Mouse (Mus musculus) hindbrain, embryonic 12.5 days (tissue): ENCODE data around the gene Emc6. TPM values are rescaled to one million over a fixed set of nuclear protein-coding genes. Genes with fewer than 3 reads are reported as not detected.

ENCODE experiments used
- ATAC-seq: fragments of 200-750 bp; cut with Nextera tagmentation; 2 replicates; pipeline ENCODE4 v1.8.0; 2017; ENCODE audit warnings: moderate TSS enrichment; ENCODE audit not compliant: low FRiP score
- H3K27ac ChIP-seq: fragments of 300-500 bp; sonication (generic); 2 replicates; pipeline ENCODE4 v1.5.1; 2016; ENCODE audit warnings: mild to moderate bottlenecking
- H3K27me3 ChIP-seq: fragments of 300-500 bp; sonication (generic); 2 replicates; pipeline ENCODE4 v1.6.1; 2016; ENCODE audit warnings: mild to moderate bottlenecking
- H3K36me3 ChIP-seq: fragments of 300-500 bp; sonication (generic); 2 replicates; pipeline ENCODE4 v1.6.1; 2016; ENCODE audit warnings: mild to moderate bottlenecking
- H3K4me1 ChIP-seq: fragments of 300-500 bp; sonication (generic); 2 replicates; pipeline ENCODE4 v1.6.1; 2016
- H3K4me2 ChIP-seq: fragments of 300-500 bp; sonication (generic); replicated peaks from 2 replicates; pipeline ENCODE4 v1.6.1; 2016; ENCODE audit warnings: mild to moderate bottlenecking
- H3K4me3 ChIP-seq: fragments of 300-500 bp; sonication (generic); 2 replicates; pipeline ENCODE4 v1.5.1; 2016; ENCODE audit warnings: mild to moderate bottlenecking
- H3K9ac ChIP-seq: fragments of 300-500 bp; sonication (generic); 2 replicates; pipeline ENCODE4 v1.6.1; 2016; ENCODE audit warnings: mild to moderate bottlenecking, moderate library complexity
- H3K9me3 ChIP-seq: fragments of 300-500 bp; sonication (generic); replicated peaks from 2 replicates; pipeline ENCODE4 v1.6.1; 2016; ENCODE audit warnings: mild to moderate bottlenecking
- WGBS: fragments of 180-500 bp; shearing (Covaris S2); methylation state at CpG from one replicate; pipeline ENCODE4 v1.1.7; 2016; 5-methylcytosine and 5-hydroxymethylcytosine counted together
- polyA plus RNA-seq: library from polyadenylated mRNA; unstranded; fragments of >200 nt; fragmentation: Nextera tagmentation; extraction: Ambion mirVana; gene quantifications from 2 replicates; pipeline ENCODE4 v1.2.1, GENCODE M21; 2016

The Emc6 gene
- polyA plus RNA-seq, result 110 and 111 TPM in 2 replicates

DNA sequence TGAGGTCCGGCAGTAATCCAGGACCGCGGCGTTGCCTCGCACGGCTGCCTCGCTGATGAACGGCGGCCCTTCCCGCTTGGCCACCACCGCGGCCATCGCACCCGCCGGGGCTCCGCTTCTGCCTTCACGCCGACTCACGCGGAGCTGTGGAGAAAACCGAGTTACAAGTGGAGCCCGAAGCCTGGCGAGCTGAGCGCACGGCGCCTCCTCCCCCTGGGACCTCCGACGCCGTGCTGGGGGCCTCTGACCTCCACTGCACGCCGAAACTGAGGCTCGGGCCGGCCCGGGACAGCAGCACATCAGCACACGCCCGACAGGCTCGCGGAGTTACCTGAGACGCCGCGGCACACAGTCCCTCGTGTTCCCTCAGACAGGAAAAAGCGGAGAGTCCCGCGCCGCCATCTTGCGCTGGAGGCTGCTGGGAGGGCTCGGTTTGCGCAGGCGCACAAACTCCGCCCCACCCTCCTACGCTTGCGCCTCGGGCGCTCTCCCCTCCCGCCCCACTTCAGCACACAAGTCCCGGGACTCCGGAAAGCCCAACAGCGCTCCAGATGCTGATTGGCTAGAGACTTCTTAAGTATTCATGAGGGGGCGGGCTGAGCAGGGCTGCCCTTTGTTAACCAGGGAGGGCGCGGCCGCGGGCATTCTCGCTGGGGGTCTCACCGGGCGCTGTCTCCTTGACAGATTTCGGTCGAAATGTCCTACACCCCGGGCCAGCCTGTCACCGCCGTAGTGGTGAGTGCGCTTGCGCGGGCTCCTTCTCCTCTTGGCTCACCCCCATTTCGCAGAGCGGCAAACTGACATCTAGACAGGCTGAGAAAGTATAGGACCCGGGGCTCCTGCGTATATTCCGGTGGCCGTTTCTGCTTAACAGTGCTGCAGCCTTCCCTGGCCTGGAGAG lies at the start of gene Emc6, which contains the start of gene Tax1bp3:
Gene Emc6 (minus strand): TSS at position 430 of the 901 bp plus-strand sequence.
Gene Tax1bp3 (plus strand): TSS at position 476 of the 901 bp plus-strand sequence.
- H3K9me3 ChIP-seq, result no peaks in the 10 kb centered on the region
- H3K36me3 ChIP-seq, result peaks cover 20% of the 10 kb centered on the region
- under 1% methylated on average over 81 of the region's 81 CpGs for WGBS
- peak within 1 kb of the TSS; percentile 68 for H3K4me2 ChIP-seq
- no peaks in the 10 kb centered on the region for H3K27me3 ChIP-seq
- peak; percentile 98 for ATAC-seq
- H3K27ac ChIP-seq, result peak within 1 kb of the TSS; percentile 91
- H3K4me3 ChIP-seq, result peak within 1 kb of the TSS; percentile 65
- H3K4me1 ChIP-seq, result peaks cover 32% of the 10 kb centered on the region
- H3K9ac ChIP-seq, result peak within 1 kb of the TSS; percentile 84

DNA sequence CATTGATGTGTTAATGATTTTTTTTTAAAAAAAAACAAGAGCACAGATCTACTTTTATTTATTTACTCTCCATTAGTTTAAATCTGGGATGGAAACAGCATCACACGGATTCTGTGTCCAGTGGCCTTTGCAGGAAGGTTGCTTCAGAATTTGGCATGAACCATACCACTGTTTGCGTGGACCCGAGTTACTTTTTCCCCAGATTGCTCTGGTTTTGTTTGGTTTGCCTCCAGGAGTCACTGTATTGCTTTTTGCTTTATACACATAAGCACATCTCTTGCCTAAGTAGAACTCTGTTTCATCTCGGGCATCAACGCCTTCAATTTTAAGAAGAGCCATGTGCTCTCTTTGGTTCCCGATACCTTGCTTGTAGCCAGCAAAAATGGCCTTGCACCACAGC lies 49.0 kb upstream of the Emc6 start:
- H3K9me3 ChIP-seq, result no peaks in the 10 kb centered on the region
- WGBS, result 95% methylated on average over 6 of the region's 6 CpGs

DNA sequence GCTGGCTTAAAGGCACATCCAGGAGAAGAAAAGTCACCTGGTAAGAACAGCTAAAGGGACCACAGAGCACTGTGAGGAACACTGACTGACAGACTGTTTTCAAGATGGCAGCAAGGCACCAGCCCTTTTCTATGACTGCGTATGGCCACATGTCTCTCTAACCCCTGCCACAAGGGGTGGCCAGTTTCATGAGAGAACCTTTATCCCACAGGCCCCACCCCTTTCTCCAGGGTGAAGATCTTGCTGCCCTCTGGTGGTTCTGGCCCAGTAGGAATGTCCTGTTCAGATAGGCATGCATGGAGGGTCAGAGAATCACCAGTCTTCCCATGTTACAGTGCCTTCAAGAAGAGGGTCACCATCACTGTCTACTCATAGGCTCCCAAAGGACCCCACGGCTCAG lies 47.1 kb upstream of the Emc6 start:
- Histone ChIP-seq H3K4me2 (no peak overlapping the region), H3K27ac (no peak overlapping the region), H3K4me1 (no peaks in the 10 kb centered on the region), H3K27me3 (no peaks in the 10 kb centered on the region; the same call in 1 of the 2 replicates), H3K36me3 (no peaks in the 10 kb centered on the region), H3K4me3 (no peak overlapping the region), H3K9ac (no peak overlapping the region), H3K9me3 (no peaks in the 10 kb centered on the region)
- ATAC-seq, result no peak
- 80% methylated on average over 2 of the region's 2 CpGs for WGBS

More for the DNA sequence above, 49.0 kb upstream of the Emc6 start:
- no peak overlapping the region for H3K27ac ChIP-seq
- H3K4me1 ChIP-seq, result no peaks in the 10 kb centered on the region
- H3K4me2 ChIP-seq, result no peak overlapping the region
- no peak for ATAC-seq
- H3K27me3 ChIP-seq, result no peaks in the 10 kb centered on the region; the same call in 1 of the 2 replicates
- no peak overlapping the region for H3K4me3 ChIP-seq
- H3K36me3 ChIP-seq, result no peaks in the 10 kb centered on the region
- H3K9ac ChIP-seq, result no peak overlapping the region

- H3K4me3 ChIP-seq, result no peak overlapping the region
- WGBS, result 38% methylated on average over 5 of the region's 5 CpGs
- no peaks in the 10 kb centered on the region; the same call in 1 of the 2 replicates for H3K27me3 ChIP-seq
- no peaks in the 10 kb centered on the region for H3K36me3 ChIP-seq
- ATAC-seq, result no peak
- no peaks in the 10 kb centered on the region for H3K9me3 ChIP-seq
- no peak overlapping the region for H3K4me2 ChIP-seq
- H3K9ac ChIP-seq, result no peak overlapping the region
- H3K27ac ChIP-seq, result no peak overlapping the region
- no peaks in the 10 kb centered on the region for H3K4me1 ChIP-seq
Observed at GRCm38 (mm10) chr11:73222846-73223245, 46.0 kb upstream of the Emc6 start.

DNA sequence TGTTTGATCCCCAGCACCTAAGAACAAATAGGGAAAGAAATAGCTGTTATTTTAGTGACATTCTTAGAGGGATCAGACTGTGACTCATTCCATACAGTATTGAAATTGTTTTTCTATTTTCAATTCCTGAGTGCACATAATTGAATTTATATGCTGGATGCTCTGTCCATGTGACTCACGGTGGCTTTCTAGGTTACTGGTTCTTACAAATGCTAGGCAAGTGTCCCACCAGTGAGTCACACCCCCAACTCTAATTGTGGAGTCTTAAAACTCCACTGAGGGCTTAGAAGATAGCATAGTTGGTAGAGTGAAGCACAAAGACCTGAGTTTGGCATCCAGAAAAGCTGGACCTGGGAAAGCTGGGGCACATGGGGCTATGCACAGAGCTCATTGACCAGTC lies 43.8 kb upstream of the Emc6 start:
- no peak for ATAC-seq
- 92% methylated on average over 1 of the region's 1 CpGs for WGBS

DNA sequence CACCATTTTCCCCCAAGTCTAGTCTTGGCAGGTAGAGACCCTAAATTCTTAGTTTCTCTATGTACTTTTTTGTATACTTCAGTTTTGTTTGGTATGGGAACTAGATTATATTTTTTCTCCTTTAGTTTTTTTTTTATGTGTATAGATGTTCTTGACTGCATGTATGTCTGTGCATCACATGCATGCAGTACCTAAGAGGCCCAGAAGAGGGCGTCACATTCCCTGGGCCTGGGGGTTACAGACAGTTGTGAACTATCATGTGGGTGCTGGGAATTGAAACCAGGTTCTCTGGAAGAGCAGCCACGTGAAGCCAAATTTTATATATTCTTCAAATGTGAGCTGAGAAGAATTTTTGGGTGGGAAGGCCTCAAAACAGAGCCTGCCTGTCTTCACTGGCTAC lies 42.8 kb upstream of the Emc6 start:
- Histone ChIP-seq H3K36me3 (no peaks in the 10 kb centered on the region), H3K9ac (no peak overlapping the region), H3K4me2 (no peak overlapping the region), H3K27me3 (no peaks in the 10 kb centered on the region; the same call in 1 of the 2 replicates), H3K4me1 (no peaks in the 10 kb centered on the region), H3K9me3 (no peaks in the 10 kb centered on the region), H3K4me3 (no peak overlapping the region), H3K27ac (no peak overlapping the region)
- ATAC-seq, result no peak
- WGBS, result 62% methylated on average over 2 of the region's 2 CpGs

More for the DNA sequence above, 43.8 kb upstream of the Emc6 start:
- Histone ChIP-seq H3K27ac (no peak overlapping the region), H3K4me1 (no peaks in the 10 kb centered on the region), H3K9ac (no peak overlapping the region), H3K36me3 (no peaks in the 10 kb centered on the region), H3K4me3 (no peak overlapping the region), H3K4me2 (no peak overlapping the region), H3K9me3 (no peaks in the 10 kb centered on the region), H3K27me3 (no peaks in the 10 kb centered on the region; the same call in 1 of the 2 replicates)

GRCm38 (mm10) chr11:73213956-73214355 lies 37.1 kb upstream of the Emc6 start:
- no peak for ATAC-seq
- H3K27me3 ChIP-seq, result no peaks in the 10 kb centered on the region
- H3K9ac ChIP-seq, result no peak overlapping the region
- no peak overlapping the region for H3K4me2 ChIP-seq
- H3K4me3 ChIP-seq, result no peak overlapping the region
- no peak overlapping the region for H3K27ac ChIP-seq
- WGBS, result 84% methylated on average over 3 of the region's 3 CpGs
- H3K4me1 ChIP-seq, result no peaks in the 10 kb centered on the region
- H3K36me3 ChIP-seq, result no peaks in the 10 kb centered on the region
- H3K9me3 ChIP-seq, result no peaks in the 10 kb centered on the region

- Histone ChIP-seq H3K4me3 (no peak overlapping the region), H3K4me2 (no peak overlapping the region), H3K27me3 (no peaks in the 10 kb centered on the region), H3K4me1 (no peaks in the 10 kb centered on the region), H3K36me3 (no peaks in the 10 kb centered on the region), H3K9me3 (no peaks in the 10 kb centered on the region), H3K9ac (no peak overlapping the region), H3K27ac (no peak overlapping the region)
- WGBS, result 74% methylated on average over 2 of the region's 2 CpGs
- ATAC-seq, result no peak
Observed at GRCm38 (mm10) chr11:73207621-73208020, 30.8 kb upstream of the Emc6 start.

DNA sequence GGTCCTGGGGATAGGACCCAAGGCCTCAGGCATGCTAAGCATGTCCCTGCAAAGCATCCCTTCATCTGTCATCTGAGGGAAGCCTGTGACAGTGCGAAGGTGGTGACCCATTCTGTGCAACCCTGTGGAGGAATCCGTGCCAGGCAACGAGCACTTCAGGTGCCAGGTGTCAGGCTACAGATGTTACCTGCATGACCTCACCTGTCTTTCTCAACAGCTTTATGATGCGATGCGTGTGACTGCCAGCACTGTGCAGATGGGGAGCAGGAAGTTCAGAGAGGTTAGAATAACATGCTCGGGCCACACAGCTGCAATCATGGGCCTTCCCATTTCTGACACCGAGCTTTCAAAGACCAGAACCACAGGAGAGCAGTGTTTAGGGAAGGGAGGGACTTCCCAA lies 28.4 kb upstream of the Emc6 start:
- H3K4me3 ChIP-seq, result no peak overlapping the region
- no peak overlapping the region for H3K4me2 ChIP-seq
- no peaks in the 10 kb centered on the region for H3K4me1 ChIP-seq
- no peaks in the 10 kb centered on the region for H3K36me3 ChIP-seq
- H3K9ac ChIP-seq, result no peak overlapping the region
- no peak for ATAC-seq
- no peaks in the 10 kb centered on the region for H3K27me3 ChIP-seq
- 76% methylated on average over 7 of the region's 7 CpGs for WGBS
- H3K9me3 ChIP-seq, result no peaks in the 10 kb centered on the region
- no peak overlapping the region for H3K27ac ChIP-seq

GRCm38 (mm10) chr11:73203895-73204294 lies 27.1 kb upstream of the Emc6 start:
- no peaks in the 10 kb centered on the region for H3K27me3 ChIP-seq
- ATAC-seq, result no peak
- H3K4me1 ChIP-seq, result peaks cover 6% of the 10 kb centered on the region
- H3K4me3 ChIP-seq, result no peak overlapping the region
- no peak overlapping the region for H3K4me2 ChIP-seq
- no peaks in the 10 kb centered on the region for H3K9me3 ChIP-seq
- WGBS, result 82% methylated on average over 8 of the region's 8 CpGs
- no peaks in the 10 kb centered on the region for H3K36me3 ChIP-seq
- H3K27ac ChIP-seq, result no peak overlapping the region
- H3K9ac ChIP-seq, result no peak overlapping the region

GRCm38 (mm10) chr11:73201597-73201996 lies 24.8 kb upstream of the Emc6 start:
- H3K4me2 ChIP-seq, result no peak overlapping the region
- no peaks in the 10 kb centered on the region for H3K9me3 ChIP-seq
- H3K4me1 ChIP-seq, result peaks cover 15% of the 10 kb centered on the region
- H3K27me3 ChIP-seq, result no peaks in the 10 kb centered on the region
- 35% methylated on average over 4 of the region's 4 CpGs for WGBS
- no peak overlapping the region for H3K9ac ChIP-seq
- H3K4me3 ChIP-seq, result no peak overlapping the region
- no peak overlapping the region for H3K27ac ChIP-seq
- ATAC-seq, result no peak
- H3K36me3 ChIP-seq, result no peaks in the 10 kb centered on the region; the same call in 1 of the 2 replicates

GRCm38 (mm10) chr11:73201021-73201420 lies 24.2 kb upstream of the Emc6 start:
- no peaks in the 10 kb centered on the region for H3K27me3 ChIP-seq
- no peak overlapping the region for H3K4me2 ChIP-seq
- no peak overlapping the region for H3K9ac ChIP-seq
- no peak overlapping the region for H3K4me3 ChIP-seq
- ATAC-seq, result no peak
- no peaks in the 10 kb centered on the region; the same call in 1 of the 2 replicates for H3K36me3 ChIP-seq
- H3K9me3 ChIP-seq, result no peaks in the 10 kb centered on the region
- H3K27ac ChIP-seq, result no peak overlapping the region
- H3K4me1 ChIP-seq, result peaks cover 15% of the 10 kb centered on the region
- 73% methylated on average over 2 of the region's 2 CpGs for WGBS
